Mouse (Mus musculus) liver, adult (tissue): Measurements from ENCODE around the gene Itgax.

Experiments used
- GATA4 ChIP-seq: IDR thresholded peaks from 2 replicates; pipeline ENCODE4 v1.6.1; 2014; ENCODE audit warnings: mild to moderate bottlenecking, low read length; ENCODE audit not compliant: insufficient replicate concordance

The Itgax gene

GRCm38 (mm10) chr7:128128741-128129720 is at the start of gene Itgax:
Itgax (plus strand) TSS chr7:128129547.
- TF ChIP-seq GATA4 = no peak

- no peak for TF ChIP-seq GATA4
These were observed 49.3 kb upstream of the Itgax start for GRCm38 (mm10) chr7:128080012-128080411.

GRCm38 (mm10) chr7:128089141-128089540 is 40.2 kb upstream of the Itgax start:
- no peak for TF ChIP-seq GATA4

- TF ChIP-seq GATA4 = no peak
These were observed 31.2 kb upstream of the Itgax start for GRCm38 (mm10) chr7:128098135-128098534.

- TF ChIP-seq GATA4 = no peak
These were observed 28.5 kb upstream of the Itgax start for GRCm38 (mm10) chr7:128100742-128101357.

GRCm38 (mm10) chr7:128105246-128105645 is 24.1 kb upstream of the Itgax start:
- no peak for TF ChIP-seq GATA4

GRCm38 (mm10) chr7:128107462-128107861 is 21.9 kb upstream of the Itgax start:
- TF ChIP-seq GATA4 = no peak

- TF ChIP-seq GATA4 = no peak
These were observed 19.0 kb upstream of the Itgax start for GRCm38 (mm10) chr7:128110314-128110713.

GRCm38 (mm10) chr7:128112131-128112530 is 17.2 kb upstream of the Itgax start:
- no peak for TF ChIP-seq GATA4

GRCm38 (mm10) chr7:128114371-128115105 is 14.8 kb upstream of the Itgax start:
- no peak for TF ChIP-seq GATA4

GRCm38 (mm10) chr7:128115211-128115958 is 14.0 kb upstream of the Itgax start:
- no peak for TF ChIP-seq GATA4

GRCm38 (mm10) chr7:128116396-128116795 is 13.0 kb upstream of the Itgax start:
- no peak for TF ChIP-seq GATA4

GRCm38 (mm10) chr7:128119726-128120490 is 9.4 kb upstream of the Itgax start:
- TF ChIP-seq GATA4 = no peak

GRCm38 (mm10) chr7:128132148-128132547 is 2.8 kb downstream of the Itgax start:
- no peak for TF ChIP-seq GATA4

GRCm38 (mm10) chr7:128133596-128133995 is 4.2 kb downstream of the Itgax start:
- TF ChIP-seq GATA4 = no peak

GRCm38 (mm10) chr7:128136927-128137326 is 7.6 kb downstream of the Itgax start:
- no peak for TF ChIP-seq GATA4
